Mouse (Mus musculus): ENCODE results near the gene Clmp.

- TF ChIP-seq CTCF (IDR thresholded peaks at IDR 0.05) (peak; percentile 62), POLR2A (IDR thresholded peaks at IDR 0.05; ENCODE audit: insufficient read depth, low read depth, low read length) (no peak; the same call in 1 of the 2 replicates), EP300 (IDR thresholded peaks at IDR 0.05; ENCODE audit: insufficient read depth, low read depth, low read length) (0 out of 2 replicates have a peak, but pooled peaks have one; percentile 12)
Observed at GRCm38 (mm10) chr9:40806440-40807288, 120.9 kb downstream of the Clmp start.
